Mouse (Mus musculus) heart, embryonic 14.5 days (tissue): Measurements from ENCODE around the gene Anks1. TPM values are rescaled to one million over a fixed set of nuclear protein-coding genes. Genes with fewer than 3 reads are reported as not detected.
"Not testable (repeated sequence)": the region's sequence is repeated elsewhere in the genome, so short reads cannot be mapped to it uniquely, and the experiment has no call there.

Experiments used
- ATAC-seq: fragments of 200-750 bp; cut with Nextera tagmentation; 2 replicates; pipeline ENCODE4 v1.8.0; 2017; ENCODE audit warnings: low read depth, moderate TSS enrichment; ENCODE audit not compliant: insufficient number of reproducible peaks, insufficient read depth, low FRiP score
- H3K27ac ChIP-seq, 2 experiments: fragments of 200-500 bp in 1 of 2; fragments of 300-500 bp in 1 of 2; sonication (generic) in 1 of 2; replicated peaks in 1 of 2; 2 replicates each; pipeline ENCODE4 v1.5.1; 2012 to 2014; ENCODE audit warnings: low read depth in 2 of 2, low read length in 2 of 2, control low read depth in 1 of 2, mild to moderate bottlenecking in 1 of 2, mixed read lengths in 1 of 2; ENCODE audit not compliant: control insufficient read depth in 1 of 2, insufficient read depth in 1 of 2
- H3K27me3 ChIP-seq: fragments of 300-500 bp; sonication (generic); 2 replicates; pipeline ENCODE4 v1.6.1; 2014; ENCODE audit warnings: mild to moderate bottlenecking, low read length, control low read depth; ENCODE audit not compliant: control insufficient read depth, insufficient read depth
- H3K36me3 ChIP-seq: fragments of 300-500 bp; sonication (generic); 2 replicates; pipeline ENCODE4 v1.6.1; 2014; ENCODE audit warnings: mild to moderate bottlenecking, control low read depth, low read length, mixed read lengths; ENCODE audit not compliant: control insufficient read depth, insufficient read depth
- H3K4me1 ChIP-seq, 2 experiments: fragments of 200-500 bp in 1 of 2; fragments of 300-500 bp in 1 of 2; sonication (generic) in 1 of 2; 2 replicates each; pipeline ENCODE4 v1.6.1; 2012 to 2014; ENCODE audit warnings: low read length in 2 of 2, control low read depth in 1 of 2, mixed read lengths in 1 of 2; ENCODE audit not compliant: control insufficient read depth in 2 of 2, insufficient read depth in 2 of 2
- H3K4me2 ChIP-seq: fragments of 300-500 bp; sonication (generic); 2 replicates; pipeline ENCODE4 v1.6.1; 2014; ENCODE audit warnings: mild to moderate bottlenecking, low read length
- H3K4me3 ChIP-seq, 2 experiments: fragments of 200-500 bp in 1 of 2; fragments of 300-500 bp in 1 of 2; sonication (generic) in 1 of 2; 2 replicates each; pipeline ENCODE4 v1.5.1; 2012 to 2014; ENCODE audit warnings: low read length in 2 of 2, mild to moderate bottlenecking in 2 of 2, control low read depth in 1 of 2, low read depth in 1 of 2, moderate library complexity in 1 of 2; ENCODE audit not compliant: control insufficient read depth in 1 of 2, insufficient read depth in 1 of 2
- H3K9ac ChIP-seq: fragments of 300-500 bp; sonication (generic); 2 replicates; pipeline ENCODE4 v1.6.1; 2014; ENCODE audit warnings: mild to moderate bottlenecking, low read length
- H3K9me3 ChIP-seq: fragments of 300-500 bp; sonication (generic); 2 replicates; pipeline ENCODE4 v1.6.1; 2016; ENCODE audit warnings: low read length, control low read depth; ENCODE audit not compliant: control insufficient read depth
- WGBS: fragments of 180-500 bp; shearing (Covaris S2); extraction: QIAGEN DNeasy Blood & Tissue Kit; methylation state at CpG from one replicate; pipeline ENCODE4 v1.1.7; 2014; 5-methylcytosine and 5-hydroxymethylcytosine counted together
- polyA plus RNA-seq: library from polyadenylated mRNA; unstranded; fragments of >200 nt; fragmentation: Nextera tagmentation; extraction: Ambion mirVana; gene quantifications from 2 replicates; pipeline ENCODE4 v1.2.1, GENCODE M21; 2014

Anks1 gene
- polyA plus RNA-seq, 1 experiment from 2014 or later = 11.8 TPM

- ATAC-seq = no peak
- 61% methylated on average over 14 of the region's 14 CpGs for WGBS
- H3K4me3 ChIP-seq = no peak overlapping the region
- H3K9ac ChIP-seq = no peak overlapping the region
- no peak overlapping the region for H3K27ac ChIP-seq
- H3K4me1 ChIP-seq = peaks cover 3 to 9% of the 10 kb centered on the region in 2 experiments; a peak in 2 of 4 replicates
- H3K36me3 ChIP-seq = no peaks in the 10 kb centered on the region
- no peaks in the 10 kb centered on the region for H3K9me3 ChIP-seq
- H3K27me3 ChIP-seq = no peaks in the 10 kb centered on the region
- no peak overlapping the region for H3K4me2 ChIP-seq
Observed at GRCm38 (mm10) chr17:27954629-27955402, 45.7 kb downstream of the Anks1 start.

- Histone ChIP-seq H3K4me1 (peaks cover 3 to 9% of the 10 kb centered on the region in 2 experiments; a peak in 2 of 4 replicates), H3K36me3 (no peaks in the 10 kb centered on the region), H3K9ac (no peak overlapping the region), H3K4me3 (no peak overlapping the region), H3K4me2 (no peak overlapping the region), H3K27me3 (no peaks in the 10 kb centered on the region), H3K27ac (no peak overlapping the region), H3K9me3 (no peaks in the 10 kb centered on the region)
- no peak for ATAC-seq
- WGBS = 81% methylated on average over 9 of the region's 9 CpGs
Observed at GRCm38 (mm10) chr17:27957649-27958048, 48.5 kb downstream of the Anks1 start.

GRCm38 (mm10) chr17:27960128-27961111 lies 51.3 kb downstream of the Anks1 start:
- 0 out of 2 replicates have a peak, but pooled peaks have one; percentile 14 for ATAC-seq
- H3K9me3 ChIP-seq = no peaks in the 10 kb centered on the region
- no peaks in the 10 kb centered on the region for H3K27me3 ChIP-seq
- H3K36me3 ChIP-seq = no peaks in the 10 kb centered on the region
- H3K9ac ChIP-seq = no peak overlapping the region
- H3K27ac ChIP-seq = no peak overlapping the region
- H3K4me1 ChIP-seq = peaks cover 10 to 18% of the 10 kb centered on the region in 2 experiments; a peak in 3 of 4 replicates
- 82% methylated on average over 21 of the region's 21 CpGs for WGBS
- H3K4me2 ChIP-seq = no peak overlapping the region
- H3K4me3 ChIP-seq = no peak overlapping the region

- not testable (repeated sequence) for H3K27me3 ChIP-seq, H3K9ac ChIP-seq, H3K9me3 ChIP-seq, H3K4me2 ChIP-seq, H3K4me3 ChIP-seq, H3K27ac ChIP-seq, ATAC-seq, H3K36me3 ChIP-seq
- H3K4me1 ChIP-seq = peaks cover 11 to 12% of the 10 kb centered on the region in 2 experiments
- WGBS = 92% methylated on average over 7 of the region's 7 CpGs
Observed at GRCm38 (mm10) chr17:27963120-27963519, 54.0 kb downstream of the Anks1 start.

GRCm38 (mm10) chr17:27964607-27965006 lies 55.5 kb downstream of the Anks1 start:
- H3K9me3 ChIP-seq = no peaks in the 10 kb centered on the region
- no peaks in the 10 kb centered on the region for H3K36me3 ChIP-seq
- H3K27ac ChIP-seq = no peak overlapping the region
- no peak for ATAC-seq
- H3K9ac ChIP-seq = no peak overlapping the region
- 54% methylated on average over 4 of the region's 4 CpGs for WGBS
- no peak overlapping the region for H3K4me2 ChIP-seq
- H3K4me1 ChIP-seq = peaks cover 18 to 24% of the 10 kb centered on the region in 2 experiments
- no peak overlapping the region for H3K4me3 ChIP-seq
- H3K27me3 ChIP-seq = no peaks in the 10 kb centered on the region

GRCm38 (mm10) chr17:27965292-27965691 lies 56.2 kb downstream of the Anks1 start:
- Histone ChIP-seq H3K27me3 (no peaks in the 10 kb centered on the region), H3K4me1 (peaks cover 25 to 30% of the 10 kb centered on the region in 2 experiments), H3K9ac (no peak overlapping the region), H3K9me3 (no peaks in the 10 kb centered on the region), H3K4me3 (no peak overlapping the region), H3K36me3 (no peaks in the 10 kb centered on the region), H3K27ac (no peak overlapping the region), H3K4me2 (no peak overlapping the region)
- WGBS = 92% methylated on average over 10 of the region's 10 CpGs
- ATAC-seq = no peak

GRCm38 (mm10) chr17:27966056-27966455 lies 57.0 kb downstream of the Anks1 start:
- ATAC-seq = no peak
- Histone ChIP-seq H3K4me2 (no peak overlapping the region), H3K36me3 (no peaks in the 10 kb centered on the region), H3K27ac (no peak overlapping the region), H3K9me3 (no peaks in the 10 kb centered on the region), H3K4me3 (no peak overlapping the region), H3K4me1 (peaks cover 31 to 32% of the 10 kb centered on the region in 2 experiments), H3K27me3 (no peaks in the 10 kb centered on the region), H3K9ac (no peak overlapping the region)
- 79% methylated on average over 4 of the region's 4 CpGs for WGBS
